Mouse (Mus musculus) WW6 (cell line): ENCODE data around the gene Fam222b.
A peak's percentile ranks its signal among the peaks of the same experiment; 100 is the strongest.

Experiments
- DNase-seq: peaks from one replicate; pipeline ENCODE4 v3.0.0-alpha.2; 2013; ENCODE audit warnings: low read depth, low spot score

The Fam222b gene

DNA sequence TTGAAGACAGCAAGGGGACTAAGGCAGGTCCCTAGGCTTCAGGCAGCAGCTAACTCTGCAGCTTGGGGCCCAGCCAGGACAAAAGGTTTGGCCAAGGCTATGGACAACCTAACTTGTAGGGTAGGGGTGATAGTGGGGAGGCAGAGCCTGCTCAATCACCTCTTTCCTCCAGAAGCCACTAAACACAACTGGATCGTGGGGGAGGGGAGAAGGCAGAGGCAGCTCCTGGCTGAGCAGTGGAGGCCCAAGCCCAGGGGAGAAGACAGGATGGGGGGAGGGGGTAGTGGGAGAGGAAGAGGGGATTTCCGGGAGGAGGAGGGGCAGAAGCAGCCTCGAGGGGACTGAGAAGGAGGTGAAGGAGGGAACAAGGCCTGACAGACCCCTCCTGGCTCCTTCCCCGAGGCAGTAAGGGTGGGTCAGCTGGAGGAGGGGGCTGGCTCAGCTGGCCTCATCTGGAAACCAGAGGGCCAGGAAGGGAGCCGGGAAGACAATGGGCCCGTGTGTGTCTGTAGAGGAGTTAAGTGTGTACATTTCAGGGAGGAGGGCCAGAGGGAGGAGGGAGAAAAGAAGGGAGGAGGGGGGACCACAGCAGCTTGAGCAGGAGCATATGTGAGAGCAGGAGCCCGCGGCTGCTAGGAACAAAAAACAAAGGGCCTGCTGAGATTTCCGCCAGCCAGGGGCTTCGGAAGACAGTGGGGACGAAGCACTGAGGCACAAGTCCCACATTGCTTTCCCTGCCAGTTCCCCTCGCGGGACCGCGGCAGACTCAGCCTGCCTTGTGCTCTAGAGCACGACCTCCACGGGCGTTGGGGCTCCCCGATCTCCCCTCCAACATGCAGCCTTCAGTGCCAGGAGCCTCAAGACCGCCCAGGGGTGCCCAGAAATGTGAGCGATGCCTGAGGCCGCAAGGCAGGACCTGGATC lies 69.5 kb downstream of the Fam222b start:
- DNase-seq = no peak

DNA sequence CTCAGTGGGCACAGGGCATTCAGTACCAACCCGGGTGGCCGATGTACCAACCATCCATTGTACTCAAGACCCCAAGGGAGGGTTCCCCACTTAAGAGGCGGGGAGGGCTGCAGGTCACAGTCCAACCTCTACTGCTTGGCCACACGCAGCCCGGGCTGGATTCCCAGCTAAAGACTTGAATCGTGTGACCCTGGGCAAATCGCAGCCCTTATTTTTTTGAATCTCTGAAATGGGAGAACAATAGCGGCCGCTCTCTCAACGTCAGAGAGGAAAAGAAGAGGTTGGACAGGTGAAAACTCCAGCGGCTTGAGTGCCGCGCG lies 70.1 kb downstream of the Fam222b start:
- no peak for DNase-seq

DNA sequence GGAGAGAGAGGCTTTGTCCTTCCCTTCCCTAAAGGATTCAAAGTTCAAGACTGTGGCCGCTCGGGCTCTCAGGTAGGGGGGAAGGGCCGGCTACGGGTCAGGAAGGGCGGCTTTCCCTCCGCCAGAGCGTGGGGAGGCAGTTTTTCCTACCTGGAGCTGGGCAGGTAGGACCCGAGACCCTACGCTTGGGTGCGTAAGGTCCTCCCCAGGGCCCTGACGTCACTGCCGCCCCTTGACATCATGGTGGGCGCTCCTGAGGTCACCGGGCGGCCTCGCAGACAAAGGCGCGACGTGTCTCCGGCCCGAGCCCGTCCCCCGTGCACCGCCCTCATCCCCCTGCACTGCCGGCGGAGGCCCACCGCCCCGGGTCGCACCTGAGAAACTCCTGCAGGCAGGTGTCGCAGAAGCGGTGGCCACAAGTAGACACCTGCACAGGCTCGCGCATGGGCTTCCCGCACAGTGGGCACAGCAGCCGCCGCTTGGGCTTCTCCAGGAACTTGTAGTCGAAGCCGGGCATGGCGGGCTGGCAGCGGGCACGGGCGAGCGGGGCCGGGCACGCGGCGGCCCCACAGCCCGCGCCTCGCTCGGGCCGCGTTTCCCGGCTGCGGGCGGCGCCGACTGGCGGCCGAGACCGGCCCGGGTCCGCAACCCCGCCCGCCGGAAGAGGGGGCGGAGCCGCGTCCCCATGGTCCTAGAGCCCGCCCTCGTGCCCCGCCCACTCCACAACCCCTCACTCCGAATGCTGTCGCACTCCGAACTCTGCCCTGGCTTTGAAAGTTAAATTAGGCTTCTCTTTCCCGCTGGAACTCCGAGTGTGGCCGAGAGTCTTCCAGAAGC lies 70.7 kb downstream of the Fam222b start, which contains the start of gene Traf4:
Gene Traf4 (minus strand): TSS at position 666 of the 837 bp plus-strand sequence.
- no peak for DNase-seq

- no peak for DNase-seq
These were observed 71.3 kb downstream of the Fam222b start for GRCm38 (mm10) chr11:78165761-78166109.

DNA sequence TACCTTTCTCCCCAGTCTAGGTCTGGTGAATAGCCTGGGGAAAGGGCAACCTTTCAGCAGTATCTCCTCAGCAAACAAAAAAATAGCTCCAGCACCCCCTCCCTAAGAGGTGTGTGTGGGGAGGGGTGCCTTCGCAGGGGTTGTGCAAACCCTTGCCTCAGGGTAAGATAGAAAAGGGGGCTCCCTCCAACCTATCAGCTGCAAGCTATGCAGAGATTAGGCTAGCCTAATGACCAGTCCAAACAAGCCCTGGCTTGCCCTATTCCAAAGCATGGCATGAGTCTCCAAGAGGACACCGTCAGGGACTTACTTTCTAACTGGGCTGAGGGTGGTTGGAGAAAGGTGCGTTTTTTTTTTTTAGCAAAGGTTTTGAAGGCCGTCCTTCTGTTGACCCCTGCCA lies 71.7 kb downstream of the Fam222b start:
- DNase-seq = no peak

DNA sequence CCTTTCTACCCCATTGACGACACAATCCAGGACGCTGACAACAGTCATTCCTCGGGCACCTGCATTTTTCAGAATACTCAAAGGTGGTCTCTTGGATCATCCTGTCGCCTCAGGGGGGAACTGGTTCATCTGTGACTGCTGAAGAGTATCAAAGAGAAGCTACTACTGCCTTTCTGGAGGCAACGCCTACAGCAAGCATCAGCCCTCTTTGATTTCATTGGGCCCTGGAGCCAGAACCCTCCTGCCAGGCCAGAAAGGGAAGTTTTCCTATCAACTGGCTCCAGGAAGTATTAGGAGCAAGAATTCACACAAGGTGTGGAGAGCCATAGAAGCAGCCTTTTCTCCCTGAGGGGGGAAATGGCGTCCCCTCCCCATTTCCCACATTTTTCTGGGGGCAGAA lies 72.2 kb downstream of the Fam222b start:
- DNase-seq = no peak

DNA sequence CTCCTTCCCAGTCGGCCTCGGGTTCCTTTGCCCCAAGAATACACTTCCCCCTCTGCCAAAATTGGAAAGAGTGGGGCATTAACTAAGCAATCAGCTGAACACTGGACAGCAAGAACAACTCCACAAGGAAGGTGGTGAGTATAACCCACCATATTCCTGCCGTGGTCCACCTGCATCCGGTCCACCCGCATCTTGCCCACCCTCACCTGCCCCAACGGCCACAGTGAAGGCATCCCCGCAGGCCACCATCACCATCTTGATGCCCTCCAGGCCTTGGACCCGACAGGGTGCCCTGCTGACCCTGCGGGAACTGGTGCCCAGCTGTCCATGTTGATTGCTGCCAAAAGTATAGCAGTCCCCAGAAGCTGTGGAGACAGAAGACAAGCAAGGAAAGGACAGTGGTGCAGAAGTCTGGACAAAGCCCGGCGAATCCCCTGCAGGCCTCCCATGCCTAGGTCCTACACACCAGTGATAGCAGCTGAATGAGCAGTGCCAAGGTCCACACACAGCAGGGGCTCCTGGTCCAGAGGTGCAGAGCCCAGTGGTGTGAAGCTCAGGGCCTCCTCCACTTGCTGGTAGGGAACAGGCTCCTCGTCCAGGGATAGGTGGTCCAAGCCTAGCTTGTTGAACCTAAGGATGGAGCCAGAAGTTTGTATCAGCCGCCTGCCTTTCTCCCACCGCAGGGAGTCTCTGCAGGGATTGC lies 72.9 kb downstream of the Fam222b start:
- DNase-seq = no peak

GRCm38 (mm10) chr11:78168541-78169468 lies 74.3 kb downstream of the Fam222b start:
- no peak for DNase-seq

GRCm38 (mm10) chr11:78170306-78170705 lies 75.8 kb downstream of the Fam222b start:
- DNase-seq = no peak

- no peak for DNase-seq
These were observed 76.9 kb downstream of the Fam222b start for GRCm38 (mm10) chr11:78171328-78171727.

GRCm38 (mm10) chr11:78172034-78172747 lies 77.7 kb downstream of the Fam222b start:
- DNase-seq = no peak

GRCm38 (mm10) chr11:78172748-78173383 lies 78.4 kb downstream of the Fam222b start:
- DNase-seq = no peak

DNA sequence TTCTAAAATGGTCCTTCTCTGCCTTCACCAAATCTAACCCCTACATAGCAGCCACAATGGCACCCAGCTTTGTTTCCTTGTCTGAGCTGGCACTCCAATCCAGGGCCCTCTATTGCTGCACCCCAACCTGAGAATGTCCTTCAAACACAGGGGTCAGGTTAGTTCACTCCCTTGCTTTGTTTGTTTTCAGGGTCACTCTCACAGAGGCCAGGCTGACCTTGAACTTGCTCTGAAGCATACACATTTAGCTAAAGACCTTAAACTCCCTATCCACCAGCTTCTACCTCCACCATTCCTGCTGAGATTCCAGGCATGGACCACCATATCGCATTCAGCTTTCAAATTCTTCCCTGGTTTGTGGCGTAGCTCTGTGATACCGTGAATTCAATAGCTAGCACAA lies 80.0 kb downstream of the Fam222b start:
- no peak for DNase-seq

- no peak for DNase-seq
These were observed 81.4 kb downstream of the Fam222b start for GRCm38 (mm10) chr11:78175771-78176401.

DNA sequence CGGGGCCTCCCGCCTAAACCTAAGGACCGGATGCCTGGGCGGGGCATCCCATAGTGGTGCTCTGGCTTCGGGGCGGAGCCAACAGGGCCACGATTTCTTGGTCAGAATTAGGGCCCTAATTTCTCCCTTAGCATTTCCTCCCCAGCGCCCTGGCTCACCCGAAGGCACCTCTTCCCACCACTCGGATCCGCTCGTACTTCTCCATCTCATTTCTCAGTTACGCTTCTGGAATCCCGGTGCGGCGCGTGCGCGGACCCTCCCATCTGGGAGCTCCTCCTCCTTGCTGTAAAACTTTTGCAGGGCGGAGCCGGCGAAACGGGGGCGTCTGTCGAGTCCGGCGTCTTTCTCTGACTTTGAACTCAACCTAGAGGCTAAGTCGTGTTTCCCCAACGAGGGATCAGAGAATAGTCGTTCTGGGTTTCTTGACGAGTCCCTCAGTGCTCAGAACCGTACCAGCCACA lies 82.0 kb downstream of the Fam222b start, which contains the start of the genes Nek8 and Tlcd1:
Gene Nek8 (minus strand): TSS at position 274 of the 461 bp plus-strand sequence.
Gene Tlcd1 (plus strand): TSS at position 310 of the 461 bp plus-strand sequence.
- DNase-seq = peak; percentile 90

DNA sequence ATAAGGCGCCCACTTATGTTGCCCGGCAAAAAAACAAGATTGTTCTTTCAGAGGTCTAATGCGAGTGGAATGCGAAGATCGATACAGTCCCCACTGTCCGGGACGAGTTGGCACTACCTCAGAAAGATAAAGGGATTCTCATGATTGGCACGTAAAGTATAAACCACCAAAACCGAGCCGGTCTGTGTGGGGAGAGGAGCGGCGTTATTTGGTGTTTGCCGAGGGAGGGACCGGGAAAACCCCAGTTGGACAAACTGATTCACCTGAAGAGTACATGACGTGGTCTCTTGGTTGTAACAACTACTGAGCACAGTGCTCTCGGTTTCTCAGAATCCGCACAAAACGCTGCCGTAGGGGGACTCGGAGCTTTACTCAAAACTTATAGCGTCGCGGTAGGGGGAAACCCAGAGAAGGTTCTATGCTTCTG lies 82.5 kb downstream of the Fam222b start:
- DNase-seq = no peak

GRCm38 (mm10) chr11:78177437-78177836 lies 83.0 kb downstream of the Fam222b start:
- no peak for DNase-seq

- peak; percentile 96 for DNase-seq
These were observed 83.7 kb downstream of the Fam222b start for GRCm38 (mm10) chr11:78177903-78178858.
